Comparison of ENCODE assay signal across 11 mouse cellular contexts in genomic region chr6:127475231-127475630, GRCm38 (mm10).
"Had no signal": no experiment of that assay in that cellular context is flagged by ENCODE, and none has a peak within 500 bp of the region (broad histone marks: within the 10 kb centered on the region; RNA-seq: fewer than 3 reads in every experiment).

No protein-coding gene starts in this region.

- H3K9me3 ChIP-seq: limb, embryonic 10.5 days; liver, embryonic 15.5 days; midbrain, embryonic 10.5 days had no signal

- DNase-seq: kidney, postnatal 4 days; lung, adult 2 months; lung, postnatal 4 days; thymus, adult 18-20 months had no signal

- H3K27ac ChIP-seq: kidney, postnatal 0 days; layer of hippocampus, adult 2 months; limb, embryonic 10.5 days; liver, embryonic 15.5 days; midbrain, embryonic 10.5 days had no signal

- ATAC-seq: lung, postnatal 0 days had no signal

- H3K9ac ChIP-seq: liver, embryonic 15.5 days had no signal

- H3K4me1 ChIP-seq: liver, embryonic 15.5 days; midbrain, embryonic 10.5 days had no signal

- H3K4me2 ChIP-seq: liver, embryonic 11.5 days; liver, embryonic 15.5 days had no signal

- H3K4me3 ChIP-seq: layer of hippocampus, adult 2 months; limb, embryonic 10.5 days; liver, embryonic 15.5 days; midbrain, embryonic 10.5 days had no signal

- H3K27me3 ChIP-seq: liver, embryonic 15.5 days had no signal
